Mouse (Mus musculus): ENCODE data around the gene Cntfr.

- TF ChIP-seq POLR2AphosphoS5 (IDR thresholded peaks at IDR 0.05; ENCODE audit: insufficient replicate concordance, low read depth, low read length) (no peak), CTCF (IDR thresholded peaks at IDR 0.05; ENCODE audit: low read depth, low read length) (no peak), GATA1 (IDR thresholded peaks at IDR 0.05; ENCODE audit: borderline replicate concordance, low read length) (no peak)
Measured at GRCm38 (mm10) chr4:41663614-41664013, 33.3 kb downstream of the Cntfr start.
